Mouse (Mus musculus): ENCODE results near the gene Uqcrc1. TPM values are rescaled to one million over a fixed set of nuclear protein-coding genes. Genes with fewer than 3 reads are reported as not detected.
A peak's percentile ranks its signal among the peaks of the same experiment; 100 is the strongest.

Gene Uqcrc1
- polyA plus RNA-seq (2014; fragmentation: Nextera tagmentation; extraction: Ambion mirVana), result 439 and 457 TPM in 2 replicates

- peaks cover 8% of the 10 kb centered on the region for H3K36me3 ChIP-seq (ENCODE audit: control insufficient read depth, insufficient read depth, low read length)
- no peak within 1 kb of the TSS for H3K27ac ChIP-seq (ENCODE audit: low read depth, low read length)
- peak; percentile 85 for ATAC-seq (ENCODE audit: insufficient read depth, low FRiP score, low TSS enrichment)
- H3K4me1 ChIP-seq (ENCODE audit: control insufficient read depth, insufficient read depth, low read length), result 0 out of 2 replicates have a peak, but pooled peaks cover 2% of the 10 kb centered on the region
- WGBS, result 2% methylated on average over 58 of the region's 58 CpGs
- DNase-seq (ENCODE audit: low spot score), result peak; percentile 98
- H3K9me3 ChIP-seq (ENCODE audit: control insufficient read depth, low read length), result no peaks in the 10 kb centered on the region
- H3K9ac ChIP-seq (ENCODE audit: low read length), result peak within 1 kb of the TSS; percentile 87
- H3K27me3 ChIP-seq (ENCODE audit: control insufficient read depth, insufficient read depth, low read length), result no peaks in the 10 kb centered on the region
- H3K4me2 ChIP-seq (ENCODE audit: low read depth), result peak within 1 kb of the TSS; percentile 78
- H3K4me3 ChIP-seq (ENCODE audit: low read depth, low read length), result peak within 1 kb of the TSS; percentile 86
These were observed at the start of gene Uqcrc1 for GRCm38 (mm10) chr9:108936418-108937364. TSS of gene Uqcrc1 (plus strand) at chr9:108936633.

- no peaks in the 10 kb centered on the region for H3K36me3 ChIP-seq (ENCODE audit: control insufficient read depth, insufficient read depth, low read length)
These were observed 24.1 kb upstream of the Uqcrc1 start for GRCm38 (mm10) chr9:108912308-108912707.

GRCm38 (mm10) chr9:108913161-108913560 lies 23.3 kb upstream of the Uqcrc1 start:
- no peak overlapping the region; the same call in 1 of the 2 replicates for H3K9ac ChIP-seq (ENCODE audit: low read length)
- DNase-seq (ENCODE audit: low spot score) (no peak), ATAC-seq (ENCODE audit: insufficient read depth, low FRiP score, low TSS enrichment) (no peak)
- H3K27ac ChIP-seq (ENCODE audit: low read depth, low read length), result no peak overlapping the region
- 90% methylated on average over 7 of the region's 7 CpGs for WGBS
- no peaks in the 10 kb centered on the region for H3K36me3 ChIP-seq (ENCODE audit: control insufficient read depth, insufficient read depth, low read length)
- no peaks in the 10 kb centered on the region for H3K27me3 ChIP-seq (ENCODE audit: control insufficient read depth, insufficient read depth, low read length)
- H3K4me1 ChIP-seq (ENCODE audit: control insufficient read depth, insufficient read depth, low read length), result no peaks in the 10 kb centered on the region
- no peaks in the 10 kb centered on the region for H3K9me3 ChIP-seq (ENCODE audit: control insufficient read depth, low read length)
- no peak overlapping the region for H3K4me2 ChIP-seq (ENCODE audit: low read depth)
- H3K4me3 ChIP-seq (ENCODE audit: low read depth, low read length), result no peak overlapping the region

More at GRCm38 (mm10) chr9:108912308-108912707, 24.1 kb upstream of the Uqcrc1 start:
- H3K4me3 ChIP-seq (ENCODE audit: low read depth, low read length), result no peak overlapping the region
- no peaks in the 10 kb centered on the region for H3K4me1 ChIP-seq (ENCODE audit: control insufficient read depth, insufficient read depth, low read length)
- WGBS, result 71% methylated on average over 6 of the region's 6 CpGs
- no peak overlapping the region for H3K9ac ChIP-seq (ENCODE audit: low read length)
- no peak for DNase-seq (ENCODE audit: low spot score)
- no peak overlapping the region for H3K27ac ChIP-seq (ENCODE audit: low read depth, low read length)
- H3K9me3 ChIP-seq (ENCODE audit: control insufficient read depth, low read length), result no peaks in the 10 kb centered on the region
- no peaks in the 10 kb centered on the region for H3K27me3 ChIP-seq (ENCODE audit: control insufficient read depth, insufficient read depth, low read length)
- H3K4me2 ChIP-seq (ENCODE audit: low read depth), result no peak overlapping the region
- ATAC-seq (ENCODE audit: insufficient read depth, low FRiP score, low TSS enrichment), result no peak

GRCm38 (mm10) chr9:108913621-108914020 lies 22.8 kb upstream of the Uqcrc1 start:
- no peaks in the 10 kb centered on the region for H3K27me3 ChIP-seq (ENCODE audit: control insufficient read depth, insufficient read depth, low read length)
- no peaks in the 10 kb centered on the region for H3K4me1 ChIP-seq (ENCODE audit: control insufficient read depth, insufficient read depth, low read length)
- no peaks in the 10 kb centered on the region for H3K9me3 ChIP-seq (ENCODE audit: control insufficient read depth, low read length)
- ATAC-seq (ENCODE audit: insufficient read depth, low FRiP score, low TSS enrichment) (no peak), DNase-seq (ENCODE audit: low spot score) (no peak)
- H3K36me3 ChIP-seq (ENCODE audit: control insufficient read depth, insufficient read depth, low read length), result no peaks in the 10 kb centered on the region
- no peak overlapping the region for H3K27ac ChIP-seq (ENCODE audit: low read depth, low read length)
- 83% methylated on average over 10 of the region's 10 CpGs for WGBS
- H3K4me2 ChIP-seq (ENCODE audit: low read depth), result no peak overlapping the region
- no peak overlapping the region for H3K4me3 ChIP-seq (ENCODE audit: low read depth, low read length)
- H3K9ac ChIP-seq (ENCODE audit: low read length), result no peak overlapping the region

GRCm38 (mm10) chr9:108914491-108914890 lies 21.9 kb upstream of the Uqcrc1 start, which contains the start of gene Tmem89:
TSS of gene Tmem89 (plus strand) at chr9:108914619.
- Histone ChIP-seq H3K4me3 (ENCODE audit: low read depth, low read length) (no peak within 1 kb of the TSS), H3K4me2 (ENCODE audit: low read depth) (no peak within 1 kb of the TSS), H3K36me3 (ENCODE audit: control insufficient read depth, insufficient read depth, low read length) (no peaks in the 10 kb centered on the region), H3K4me1 (ENCODE audit: control insufficient read depth, insufficient read depth, low read length) (no peaks in the 10 kb centered on the region), H3K9ac (ENCODE audit: low read length) (no peak within 1 kb of the TSS), H3K27me3 (ENCODE audit: control insufficient read depth, insufficient read depth, low read length) (no peaks in the 10 kb centered on the region), H3K27ac (ENCODE audit: low read depth, low read length) (no peak within 1 kb of the TSS), H3K9me3 (ENCODE audit: control insufficient read depth, low read length) (no peaks in the 10 kb centered on the region)
- ATAC-seq (ENCODE audit: insufficient read depth, low FRiP score, low TSS enrichment) (no peak), DNase-seq (ENCODE audit: low spot score) (no peak)
- WGBS, result 77% methylated on average over 6 of the region's 6 CpGs

GRCm38 (mm10) chr9:108925897-108926296 lies 10.5 kb upstream of the Uqcrc1 start:
- no peak for ATAC-seq (ENCODE audit: insufficient read depth, low FRiP score, low TSS enrichment)
- H3K4me1 ChIP-seq (ENCODE audit: control insufficient read depth, insufficient read depth, low read length), result no peaks in the 10 kb centered on the region
- no peak for DNase-seq (ENCODE audit: low spot score)
- no peak overlapping the region for H3K4me2 ChIP-seq (ENCODE audit: low read depth)
- WGBS, result 74% methylated on average over 8 of the region's 8 CpGs
- no peaks in the 10 kb centered on the region for H3K9me3 ChIP-seq (ENCODE audit: control insufficient read depth, low read length)
- H3K9ac ChIP-seq (ENCODE audit: low read length), result no peak overlapping the region
- H3K27me3 ChIP-seq (ENCODE audit: control insufficient read depth, insufficient read depth, low read length), result no peaks in the 10 kb centered on the region
- no peak overlapping the region for H3K27ac ChIP-seq (ENCODE audit: low read depth, low read length)
- H3K4me3 ChIP-seq (ENCODE audit: low read depth, low read length), result no peak overlapping the region
- no peaks in the 10 kb centered on the region for H3K36me3 ChIP-seq (ENCODE audit: control insufficient read depth, insufficient read depth, low read length)

- Histone ChIP-seq H3K4me3 (ENCODE audit: low read depth, low read length) (no peak overlapping the region), H3K27me3 (ENCODE audit: control insufficient read depth, insufficient read depth, low read length) (no peaks in the 10 kb centered on the region), H3K9me3 (ENCODE audit: control insufficient read depth, low read length) (no peaks in the 10 kb centered on the region), H3K36me3 (ENCODE audit: control insufficient read depth, insufficient read depth, low read length) (no peaks in the 10 kb centered on the region), H3K27ac (ENCODE audit: low read depth, low read length) (no peak overlapping the region), H3K4me2 (ENCODE audit: low read depth) (no peak overlapping the region), H3K9ac (ENCODE audit: low read length) (no peak overlapping the region), H3K4me1 (ENCODE audit: control insufficient read depth, insufficient read depth, low read length) (no peaks in the 10 kb centered on the region)
- WGBS, result 89% methylated on average over 3 of the region's 3 CpGs
- DNase-seq (ENCODE audit: low spot score) (no peak), ATAC-seq (ENCODE audit: insufficient read depth, low FRiP score, low TSS enrichment) (no peak)
These were observed 8.0 kb upstream of the Uqcrc1 start for GRCm38 (mm10) chr9:108928424-108928823.

- no peaks in the 10 kb centered on the region for H3K27me3 ChIP-seq (ENCODE audit: control insufficient read depth, insufficient read depth, low read length)
- DNase-seq (ENCODE audit: low spot score) (no peak), ATAC-seq (ENCODE audit: insufficient read depth, low FRiP score, low TSS enrichment) (peak; percentile 18; the same call in 1 of the 2 replicates)
- no peaks in the 10 kb centered on the region for H3K9me3 ChIP-seq (ENCODE audit: control insufficient read depth, low read length)
- peaks cover 8% of the 10 kb centered on the region for H3K36me3 ChIP-seq (ENCODE audit: control insufficient read depth, insufficient read depth, low read length)
- 21% methylated on average over 3 of the region's 3 CpGs for WGBS
- H3K4me1 ChIP-seq (ENCODE audit: control insufficient read depth, insufficient read depth, low read length), result 0 out of 2 replicates have a peak, but pooled peaks cover 2% of the 10 kb centered on the region
- no peak overlapping the region for H3K9ac ChIP-seq (ENCODE audit: low read length)
- H3K4me3 ChIP-seq (ENCODE audit: low read depth, low read length), result peak overlapping the region; percentile 86
- 0 out of 2 replicates have a peak overlapping the region, but pooled peaks have one; percentile 12 for H3K4me2 ChIP-seq (ENCODE audit: low read depth)
- no peak overlapping the region for H3K27ac ChIP-seq (ENCODE audit: low read depth, low read length)
These were observed 442 bp upstream of the Uqcrc1 start for GRCm38 (mm10) chr9:108935991-108936390.
